Mouse (Mus musculus): ENCODE data around the gene Bcl2.

DNA sequence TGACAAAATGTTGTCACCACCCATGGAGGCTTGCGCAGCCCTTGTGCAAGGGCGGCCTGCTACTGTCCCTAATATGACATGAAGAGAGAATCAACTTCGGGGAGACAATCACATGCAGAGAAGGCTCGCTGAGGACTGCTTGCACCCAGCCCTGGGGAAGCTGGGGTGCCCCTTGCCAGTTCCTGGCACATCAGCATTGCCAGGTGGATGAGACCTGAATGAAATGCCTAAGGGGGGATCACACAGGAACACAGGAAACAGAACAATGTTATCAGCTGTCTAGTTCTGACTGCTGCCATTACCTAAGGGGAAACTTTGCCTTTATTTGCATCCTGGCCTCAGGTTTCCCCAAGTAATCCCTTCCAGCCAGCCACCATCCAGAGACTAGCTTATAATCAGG is 63.6 kb downstream of the Bcl2 start:
- TF ChIP-seq CTCF (IDR thresholded peaks at IDR 0.05; ENCODE audit: low read depth) (no peak), EP300 (optimal IDR thresholded peaks at IDR 0.05) (no peak)

All from stomach, postnatal 0 days (tissue).